Mouse (Mus musculus) midbrain, embryonic 15.5 days (tissue): ENCODE results near the gene Olfr304. TPM values are rescaled to one million over a fixed set of nuclear protein-coding genes. Genes with fewer than 3 reads are reported as not detected.
"Not testable (repeated sequence)": the region's sequence is repeated elsewhere in the genome, so short reads cannot be mapped to it uniquely, and the experiment has no call there.

Experiments used
- ATAC-seq: fragments of 200-750 bp; cut with Nextera tagmentation; replicated peaks from 2 replicates; pipeline ENCODE4 v1.8.0; 2017; ENCODE audit warnings: moderate TSS enrichment
- H3K27ac ChIP-seq: fragments of 300-500 bp; sonication (generic); 2 replicates; pipeline ENCODE4 v1.5.1; 2015; ENCODE audit warnings: mild to moderate bottlenecking, inconsistent platforms
- H3K27me3 ChIP-seq: fragments of 300-500 bp; sonication (generic); replicated peaks from 2 replicates; pipeline ENCODE4 v1.6.1; 2015; ENCODE audit warnings: inconsistent platforms
- H3K36me3 ChIP-seq: fragments of 300-500 bp; sonication (generic); replicated peaks from 2 replicates; pipeline ENCODE4 v1.6.1; 2015; ENCODE audit warnings: inconsistent platforms
- H3K4me1 ChIP-seq: fragments of 300-500 bp; sonication (generic); 2 replicates; pipeline ENCODE4 v1.6.1; 2015; ENCODE audit warnings: inconsistent platforms
- H3K4me2 ChIP-seq: fragments of 300-500 bp; sonication (generic); 2 replicates; pipeline ENCODE4 v1.6.1; 2015; ENCODE audit warnings: inconsistent platforms, mild to moderate bottlenecking, moderate library complexity
- H3K4me3 ChIP-seq: fragments of 300-500 bp; sonication (generic); 2 replicates; pipeline ENCODE4 v1.5.1; 2015; ENCODE audit warnings: mild to moderate bottlenecking, inconsistent platforms
- H3K9ac ChIP-seq: fragments of 300-500 bp; sonication (generic); 2 replicates; pipeline ENCODE4 v1.6.1; 2015; ENCODE audit warnings: mild to moderate bottlenecking, inconsistent platforms
- H3K9me3 ChIP-seq: fragments of 300-500 bp; sonication (generic); 2 replicates; pipeline ENCODE4 v1.6.1; 2016; ENCODE audit warnings: inconsistent platforms
- WGBS: fragments of 180-500 bp; shearing (Covaris S2); methylation state at CpG from one replicate; pipeline ENCODE4 v1.1.7; 2015; ENCODE audit warnings: mixed read lengths; 5-methylcytosine and 5-hydroxymethylcytosine counted together
- polyA plus RNA-seq: library from polyadenylated mRNA; unstranded; fragments of >200 nt; fragmentation: Nextera tagmentation; extraction: Ambion mirVana; gene quantifications from 2 replicates; pipeline ENCODE4 v1.2.1, GENCODE M21; 2015

The Olfr304 gene
- polyA plus RNA-seq: not detected in 2 replicates

DNA sequence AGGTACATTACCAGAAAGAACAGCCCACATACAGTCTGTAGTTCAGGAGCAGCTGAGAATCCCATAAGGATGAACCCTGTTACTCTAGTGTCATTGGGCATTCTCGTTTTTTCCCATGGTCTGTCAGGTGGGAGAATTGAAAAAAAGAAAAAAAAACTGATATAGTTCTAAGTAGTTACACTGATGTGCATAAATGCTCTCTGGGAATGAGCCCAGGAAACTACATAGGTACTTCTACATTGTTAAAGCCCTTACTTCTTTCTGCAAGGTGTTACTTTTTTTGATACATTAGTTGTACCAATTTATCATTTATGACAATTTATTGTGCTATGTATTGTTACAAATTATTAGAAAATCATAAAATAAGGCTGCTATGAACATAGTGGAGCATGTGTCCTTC lies at the start of gene Olfr304:
Olfr304 (minus strand) TSS at position 101 of the 400 bp plus-strand sequence.
- no peaks in the 10 kb centered on the region for H3K9me3 ChIP-seq
- ATAC-seq: no peak
- WGBS: 69% methylated on average over 1 of the region's 1 CpGs
- no peak within 1 kb of the TSS for H3K4me2 ChIP-seq
- H3K4me3 ChIP-seq: no peak within 1 kb of the TSS
- no peak within 1 kb of the TSS for H3K27ac ChIP-seq
- no peaks in the 10 kb centered on the region for H3K36me3 ChIP-seq
- no peak within 1 kb of the TSS for H3K9ac ChIP-seq
- H3K27me3 ChIP-seq: no peaks in the 10 kb centered on the region
- H3K4me1 ChIP-seq: no peaks in the 10 kb centered on the region

DNA sequence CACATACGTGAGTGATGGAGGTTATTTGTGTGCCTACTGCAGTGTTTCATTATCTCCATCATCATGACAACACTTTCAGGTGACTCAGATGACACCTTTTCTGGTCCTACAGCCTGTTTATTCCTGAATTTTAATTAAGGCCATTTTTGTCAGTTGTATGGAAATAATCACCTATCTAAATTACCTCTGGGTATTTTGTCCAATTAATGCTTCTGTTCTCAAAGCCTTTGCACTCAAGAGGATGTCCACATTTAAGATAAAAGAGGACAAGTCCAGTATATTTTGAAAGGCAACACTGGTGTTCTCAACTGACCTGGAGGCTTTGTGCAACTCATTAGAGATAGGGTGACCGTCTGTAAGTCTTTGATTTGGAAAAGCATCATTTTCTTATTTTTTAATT lies 17.1 kb upstream of the Olfr304 start, which contains the start of gene Olfr301:
Olfr301 (plus strand) TSS at position 301 of the 400 bp plus-strand sequence.
- no peak within 1 kb of the TSS for H3K4me3 ChIP-seq
- H3K27ac ChIP-seq: no peak within 1 kb of the TSS
- H3K4me2 ChIP-seq: no peak within 1 kb of the TSS
- 86% methylated on average over 2 of the region's 2 CpGs for WGBS
- no peak for ATAC-seq
- H3K4me1 ChIP-seq: no peaks in the 10 kb centered on the region
- no peaks in the 10 kb centered on the region for H3K27me3 ChIP-seq
- H3K9ac ChIP-seq: no peak within 1 kb of the TSS
- H3K9me3 ChIP-seq: no peaks in the 10 kb centered on the region
- H3K36me3 ChIP-seq: no peaks in the 10 kb centered on the region

DNA sequence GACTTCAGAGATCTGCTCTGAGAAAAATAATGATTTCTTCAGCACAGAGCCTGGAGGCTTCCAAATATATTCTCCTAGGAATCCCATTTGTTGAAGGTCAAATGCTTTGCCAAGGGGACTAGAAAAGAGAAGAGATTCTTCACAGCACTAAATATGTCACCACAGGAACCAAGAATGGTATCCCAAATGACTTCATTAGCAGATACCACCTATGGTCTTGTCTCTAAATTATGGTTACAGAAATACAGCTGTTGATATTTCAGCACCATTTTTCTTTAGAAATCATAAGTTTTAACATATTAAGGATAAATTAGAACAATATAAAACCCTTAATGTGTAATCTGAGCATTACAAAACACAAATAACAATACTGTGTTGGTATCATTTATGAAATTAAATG lies 11.2 kb upstream of the Olfr304 start, which contains the start of gene Olfr303:
Olfr303 (minus strand) TSS at position 101 of the 400 bp plus-strand sequence.
- ATAC-seq: no peak

DNA sequence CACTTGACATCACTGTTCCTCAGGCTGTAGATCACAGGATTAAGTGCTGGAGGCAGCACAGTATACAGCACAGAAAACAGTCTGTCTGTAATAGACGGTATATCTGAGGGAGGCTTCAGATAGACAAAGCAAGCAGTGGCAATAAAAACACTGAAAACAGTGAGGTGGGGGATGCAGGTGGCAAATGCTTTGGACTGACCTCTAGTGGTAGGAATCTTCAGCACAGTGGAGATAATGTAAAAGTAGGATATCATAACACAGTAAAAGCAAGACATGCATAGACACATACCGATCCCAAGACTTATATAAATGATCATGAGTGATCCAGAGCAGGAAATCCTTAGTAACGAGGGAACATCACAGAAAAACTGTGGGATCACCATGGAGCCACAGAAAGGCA lies 689 bp downstream of the Olfr304 start:
- WGBS: 76% methylated on average over 3 of the region's 3 CpGs
- Histone ChIP-seq H3K4me3 (no peak overlapping the region), H3K9ac (no peak overlapping the region), H3K27me3 (no peaks in the 10 kb centered on the region), H3K4me2 (no peak overlapping the region), H3K4me1 (no peaks in the 10 kb centered on the region), H3K36me3 (no peaks in the 10 kb centered on the region), H3K27ac (no peak overlapping the region), H3K9me3 (no peaks in the 10 kb centered on the region)
- no peak for ATAC-seq

More for the DNA sequence above, 11.2 kb upstream of the Olfr304 start, which contains the start of gene Olfr303:
- Histone ChIP-seq H3K27ac (no peak within 1 kb of the TSS), H3K36me3 (no peaks in the 10 kb centered on the region), H3K4me1 (no peaks in the 10 kb centered on the region), H3K9ac (no peak within 1 kb of the TSS), H3K27me3 (no peaks in the 10 kb centered on the region), H3K9me3 (no peaks in the 10 kb centered on the region), H3K4me2 (no peak within 1 kb of the TSS), H3K4me3 (no peak within 1 kb of the TSS)

DNA sequence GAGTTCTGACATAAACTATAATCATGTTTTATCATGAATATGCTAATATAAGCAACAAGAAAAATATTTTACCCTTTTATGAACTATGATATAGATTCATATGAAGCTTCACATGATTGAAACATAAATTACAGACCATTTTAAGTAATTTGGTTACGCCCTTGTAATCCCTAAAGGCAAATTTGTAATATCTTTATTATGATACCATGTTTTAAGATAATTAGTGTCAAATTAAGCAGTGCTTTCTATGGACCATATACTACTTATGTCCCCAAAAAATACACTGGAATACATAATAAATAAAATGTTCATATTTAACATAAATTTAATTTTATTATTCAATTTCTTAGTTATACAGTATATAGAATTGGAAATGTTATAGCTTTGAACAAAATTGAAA lies 19.6 kb downstream of the Olfr304 start, which contains the start of gene Olfr305:
Olfr305 (minus strand) TSS at position 101 of the 400 bp plus-strand sequence.
- no peak for ATAC-seq
- WGBS: 95% methylated on average over 1 of the region's 1 CpGs
- Histone ChIP-seq H3K9ac (no peak within 1 kb of the TSS), H3K27ac (no peak within 1 kb of the TSS), H3K27me3 (no peaks in the 10 kb centered on the region), H3K9me3 (no peaks in the 10 kb centered on the region), H3K4me3 (no peak within 1 kb of the TSS), H3K36me3 (no peaks in the 10 kb centered on the region), H3K4me1 (no peaks in the 10 kb centered on the region), H3K4me2 (no peak within 1 kb of the TSS)

DNA sequence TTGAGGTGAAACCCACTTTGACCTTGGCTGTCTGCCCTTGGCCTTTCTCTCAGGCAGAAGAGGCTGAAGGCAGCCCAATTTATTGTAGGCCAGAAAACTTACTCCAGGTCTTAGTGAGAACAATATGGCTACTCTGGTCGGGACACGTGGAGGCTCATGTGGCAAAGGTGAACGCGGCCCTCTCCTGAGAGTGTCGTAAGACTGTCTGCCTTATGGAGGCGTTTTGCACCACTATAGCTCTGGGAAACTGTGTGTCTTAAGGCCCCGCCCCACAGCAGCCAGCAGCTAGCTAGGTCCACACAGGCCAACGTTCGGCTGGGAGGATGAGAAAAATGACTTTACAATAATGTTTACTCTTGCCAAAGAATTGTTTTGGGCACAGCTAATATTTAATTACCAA lies 40.2 kb downstream of the Olfr304 start:
- not testable (repeated sequence) for H3K4me2 ChIP-seq, H3K9ac ChIP-seq, H3K27ac ChIP-seq, H3K9me3 ChIP-seq, H3K4me1 ChIP-seq, H3K27me3 ChIP-seq, H3K4me3 ChIP-seq, ATAC-seq, H3K36me3 ChIP-seq
- 91% methylated on average over 9 of the region's 9 CpGs for WGBS

DNA sequence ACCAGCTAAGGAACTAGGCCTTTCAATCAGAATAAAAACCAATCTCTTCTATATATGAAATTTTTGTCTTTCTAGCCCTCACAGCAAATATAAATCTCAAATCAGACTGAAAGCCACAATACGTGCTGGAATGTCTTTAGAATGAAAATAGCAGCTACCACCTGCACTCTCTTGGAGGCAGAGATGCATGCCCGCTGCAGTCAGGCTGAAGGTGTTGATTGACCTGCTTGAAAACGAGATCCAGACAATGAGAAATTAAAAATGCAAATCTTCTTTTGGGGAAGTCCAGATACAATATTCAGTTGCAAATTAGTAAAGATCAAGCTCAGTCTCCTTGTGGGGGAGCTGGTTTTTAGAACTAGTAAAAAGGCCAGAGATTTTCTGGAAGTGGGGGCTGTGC lies 42.2 kb downstream of the Olfr304 start:
- no peak for ATAC-seq

DNA sequence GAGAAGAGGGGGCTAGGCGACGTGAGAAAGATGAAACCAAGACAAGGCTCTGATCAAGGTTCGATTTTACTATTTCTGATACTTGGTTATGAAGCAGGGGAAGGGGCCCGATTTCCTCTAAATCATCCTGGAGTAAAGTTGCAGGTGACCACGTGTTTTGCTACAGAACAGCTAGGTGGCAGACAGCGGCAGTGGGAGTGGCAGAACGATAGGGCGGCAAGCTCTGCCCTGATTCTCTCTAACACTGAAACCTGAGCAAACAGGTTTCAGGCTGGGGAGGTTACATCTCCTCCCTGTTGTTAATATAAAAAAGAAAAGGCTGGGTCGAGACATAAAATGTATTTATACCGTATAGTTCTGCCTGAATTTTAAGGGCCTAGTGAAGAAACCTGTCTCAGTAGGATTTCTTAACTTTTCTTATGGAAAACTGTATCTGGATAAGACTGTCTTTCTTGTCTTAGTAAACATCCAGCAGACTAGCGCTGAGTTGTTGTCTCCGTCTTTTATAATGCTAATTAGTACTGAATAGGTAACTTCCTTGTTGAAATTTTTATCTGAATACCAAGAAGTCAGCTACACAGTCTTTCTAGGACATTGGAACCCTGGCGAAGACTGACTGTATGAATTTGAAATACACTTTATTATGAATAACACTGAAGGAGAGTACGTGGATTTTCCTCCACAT lies 43.4 kb downstream of the Olfr304 start:
- Histone ChIP-seq H3K4me2 (no peak overlapping the region), H3K27me3 (no peaks in the 10 kb centered on the region), H3K4me3 (no peak overlapping the region), H3K9ac (no peak overlapping the region), H3K27ac (no peak overlapping the region), H3K9me3 (no peaks in the 10 kb centered on the region), H3K4me1 (no peaks in the 10 kb centered on the region), H3K36me3 (no peaks in the 10 kb centered on the region)
- WGBS: 85% methylated on average over 14 of the region's 14 CpGs
- ATAC-seq: no peak

More for the DNA sequence above, 42.2 kb downstream of the Olfr304 start:
- H3K36me3 ChIP-seq: no peaks in the 10 kb centered on the region
- H3K4me2 ChIP-seq: no peak overlapping the region
- no peak overlapping the region for H3K4me3 ChIP-seq
- 57% methylated on average over 3 of the region's 3 CpGs for WGBS
- H3K27me3 ChIP-seq: no peaks in the 10 kb centered on the region
- no peaks in the 10 kb centered on the region for H3K9me3 ChIP-seq
- no peak overlapping the region for H3K9ac ChIP-seq
- no peak overlapping the region for H3K27ac ChIP-seq
- no peaks in the 10 kb centered on the region for H3K4me1 ChIP-seq

DNA sequence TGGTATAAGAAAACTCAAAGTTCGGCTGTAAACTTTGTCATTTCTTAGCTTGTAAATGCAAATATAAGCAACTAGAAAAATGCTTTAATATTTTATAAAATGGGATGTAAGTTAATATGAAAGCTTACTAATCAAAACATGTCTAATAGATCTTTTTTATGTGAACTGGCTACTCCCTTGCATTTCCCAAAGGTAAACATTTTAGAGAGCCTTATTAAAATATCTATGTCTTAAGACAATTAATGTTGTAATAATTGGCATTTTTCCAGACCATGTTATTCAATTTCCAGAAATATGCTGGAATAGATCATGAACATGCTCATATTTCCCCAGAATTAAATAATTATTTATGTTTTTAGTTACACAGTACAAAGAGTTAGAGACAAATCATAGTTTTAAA lies 49.0 kb downstream of the Olfr304 start, which contains the start of gene Olfr307:
Olfr307 (minus strand) TSS at position 101 of the 400 bp plus-strand sequence.
- H3K27ac ChIP-seq: no peak within 1 kb of the TSS
- H3K9ac ChIP-seq: no peak within 1 kb of the TSS
- H3K9me3 ChIP-seq: no peaks in the 10 kb centered on the region
- no peaks in the 10 kb centered on the region for H3K36me3 ChIP-seq
- no peak within 1 kb of the TSS for H3K4me2 ChIP-seq
- no peak within 1 kb of the TSS for H3K4me3 ChIP-seq
- no peaks in the 10 kb centered on the region for H3K4me1 ChIP-seq
- ATAC-seq: no peak
- 76% methylated on average over 1 of the region's 1 CpGs for WGBS
- H3K27me3 ChIP-seq: no peaks in the 10 kb centered on the region

Other genes with a start within 250 kb of the Olfr304 start
- not detected in 2 replicates for gene Vmn2r75, start 214.9 kb downstream of the Olfr304 start, polyA plus RNA-seq
- gene Vmn2r76, start 140.3 kb downstream of the Olfr304 start, polyA plus RNA-seq: not detected in 2 replicates
- gene Olfr310, start 109.5 kb downstream of the Olfr304 start, polyA plus RNA-seq: not detected in 2 replicates
- gene Olfr309, start 73.0 kb downstream of the Olfr304 start, polyA plus RNA-seq: not detected in 2 replicates
- not detected in 2 replicates for gene Olfr308, start 61.0 kb downstream of the Olfr304 start, polyA plus RNA-seq
- not detected in 2 replicates for gene Olfr307, start 49.1 kb downstream of the Olfr304 start, polyA plus RNA-seq
- gene Olfr305, start 19.7 kb downstream of the Olfr304 start, polyA plus RNA-seq: not detected in 2 replicates
- gene Olfr303, start 11.1 kb upstream of the Olfr304 start, polyA plus RNA-seq: not detected in 2 replicates
- not detected in 2 replicates for gene Olfr301, start 17.2 kb upstream of the Olfr304 start, polyA plus RNA-seq
- not detected in 2 replicates for gene Olfr299, start 73.3 kb upstream of the Olfr304 start, polyA plus RNA-seq
- not detected in 2 replicates for gene Olfr298, start 105.8 kb upstream of the Olfr304 start, polyA plus RNA-seq
- not detected in 2 replicates for gene Olfr297, start 133.3 kb upstream of the Olfr304 start, polyA plus RNA-seq
- not detected in 2 replicates for gene Olfr295, start 197.2 kb upstream of the Olfr304 start, polyA plus RNA-seq
- gene Olfr294, start 230.0 kb upstream of the Olfr304 start, polyA plus RNA-seq: not detected in 2 replicates